Mouse (Mus musculus) heart, adult 2 months (tissue): ENCODE results near the gene Gm45837.

ENCODE experiments used
- CTCF ChIP-seq: fragments of 200-600 bp; IDR thresholded peaks from 2 replicates; pipeline ENCODE4 v1.8.1; 2022; ENCODE audit warnings: antibody characterized with exemption, mild to moderate bottlenecking, moderate library complexity
- EP300 ChIP-seq: fragments of 200-500 bp; IDR thresholded peaks from 2 replicates; pipeline ENCODE4 v1.6.1; 2011; ENCODE audit warnings: low read depth, low read length, control low read depth; ENCODE audit not compliant: insufficient read depth
- POLR2A ChIP-seq: fragments of 200-500 bp; IDR thresholded peaks from 2 replicates; pipeline ENCODE4 v1.6.1; 2011; ENCODE audit warnings: mild to moderate bottlenecking, low read depth, low read length, control low read depth; ENCODE audit not compliant: insufficient read depth

DNA sequence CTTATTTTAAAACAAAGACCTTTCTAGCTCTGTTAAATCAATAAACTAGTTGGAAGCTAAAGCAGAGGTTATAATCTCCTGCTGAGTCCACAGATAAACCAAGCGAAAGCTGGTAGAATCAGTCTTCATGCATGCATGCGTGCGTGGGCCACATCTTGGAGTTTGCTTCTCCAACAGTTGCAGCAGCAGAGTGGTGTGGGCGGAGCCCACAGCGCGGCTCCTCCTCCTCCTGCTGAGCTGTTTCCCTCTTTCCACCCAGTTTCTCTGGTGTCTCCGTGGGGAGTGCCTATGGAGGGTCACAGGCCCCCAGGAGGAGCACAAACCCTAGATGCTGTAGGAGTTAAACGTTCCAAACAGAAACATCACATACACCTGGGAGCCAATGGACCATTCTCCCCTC, 126.9 kb downstream of the Gm45837 start:
- TF ChIP-seq EP300 (no peak), CTCF (no peak), POLR2A (no peak)
